Mouse (Mus musculus) erythroblast, embryonic 14.5 days (primary cell): ENCODE data around the gene Atp6v0b.

Source experiments
- GATA1 ChIP-seq: IDR thresholded peaks from 2 replicates; pipeline ENCODE4 v1.6.1; 2012; ENCODE audit warnings: low read length, inconsistent platforms, mixed read lengths
- TAL1 ChIP-seq: IDR thresholded peaks from 3 replicates; pipeline ENCODE4 v1.6.1; 2012; ENCODE audit warnings: low read length, inconsistent platforms, mixed read lengths

DNA sequence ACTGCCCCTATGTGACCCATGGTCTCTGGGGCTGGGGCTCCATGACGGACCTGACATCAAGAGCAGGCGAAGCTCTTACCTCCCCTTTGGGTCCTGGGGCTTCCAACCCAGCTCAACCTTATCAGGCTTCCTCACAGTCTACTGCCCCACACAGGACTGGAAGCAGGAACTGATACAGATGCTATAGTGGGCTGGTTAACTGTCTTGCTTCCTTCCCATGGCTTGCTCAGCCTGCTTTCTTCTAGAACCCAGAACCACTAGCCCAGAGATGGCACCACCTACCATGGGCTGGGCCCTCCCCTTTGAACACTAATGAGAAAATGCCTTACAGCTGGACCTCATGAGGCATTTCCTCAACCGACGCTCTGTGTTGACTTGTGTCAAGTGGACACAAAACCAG, 30.3 kb upstream of the Atp6v0b start:
- TF ChIP-seq GATA1 (no peak), TAL1 (no peak)
